ENCODE assay signal across 8 mouse cellular contexts in genomic region chr13:113869212-113870205, GRCm38 (mm10).
A peak's percentile ranks its signal among the peaks of the same experiment; 100 is the strongest.
DNase-seq lines count a peak whose midpoint lies in the region; ATAC-seq and TF ChIP-seq lines count a peak whose summit lies in the region.

No protein-coding gene starts in this region.

- H3K4me3 ChIP-seq in MEL (ENCODE audit: control insufficient read depth in 1 of 2, insufficient read depth in 1 of 2, low read depth in 2 of 2, low read length in 2 of 2) = peak overlapping the region in 1 of 2 experiments; percentile 50; a peak in 1 of 4 replicates
- H3K4me3 ChIP-seq in liver, embryonic 15.5 days (replicated peaks) = no peak overlapping the region
- no peak overlapping the region for H3K4me3 ChIP-seq in neural tube, embryonic 13.5 days

- no peaks in the 10 kb centered on the region for H3K79me2 ChIP-seq in MEL (ENCODE audit: control insufficient read depth, insufficient read depth, low read length, poor library complexity)

- no peaks in the 10 kb centered on the region for H3K9me3 ChIP-seq in MEL (replicated peaks; ENCODE audit: insufficient read depth, low read length)
- H3K9me3 ChIP-seq in liver, embryonic 15.5 days (replicated peaks) = no peaks in the 10 kb centered on the region
- no peaks in the 10 kb centered on the region for H3K9me3 ChIP-seq in neural tube, embryonic 13.5 days

- TF ChIP-seq POLR2A in MEL (IDR thresholded peaks at IDR 0.05; ENCODE audit: control insufficient read depth in 1 of 2, insufficient read depth in 1 of 2, low read depth in 1 of 2, low read length in 2 of 2, poor library complexity in 1 of 2) = no peak

- peak overlapping the region; percentile 43 for H3K9ac ChIP-seq in MEL (ENCODE audit: control insufficient read depth, low read depth, low read length, poor library complexity, severe bottlenecking)
- no peak overlapping the region for H3K9ac ChIP-seq in liver, embryonic 15.5 days
- H3K9ac ChIP-seq in neural tube, embryonic 13.5 days = no peak overlapping the region

- no peaks in the 10 kb centered on the region for H3K27me3 ChIP-seq in MEL (ENCODE audit: control insufficient read depth in 1 of 2, insufficient read depth in 2 of 2, low read length in 2 of 2)
- no peaks in the 10 kb centered on the region for H3K27me3 ChIP-seq in liver, embryonic 15.5 days
- H3K27me3 ChIP-seq in neural tube, embryonic 13.5 days = no peaks in the 10 kb centered on the region

- peaks cover 7 to 11% of the 10 kb centered on the region in 2 experiments for H3K4me1 ChIP-seq in MEL (ENCODE audit: control insufficient read depth in 1 of 2, insufficient read depth in 2 of 2, low read length in 2 of 2)
- peaks cover 29% of the 10 kb centered on the region for H3K4me1 ChIP-seq in liver, embryonic 15.5 days (replicated peaks)
- H3K4me1 ChIP-seq in neural tube, embryonic 13.5 days (replicated peaks) = no peaks in the 10 kb centered on the region

- TF ChIP-seq EP300 in MEL (IDR thresholded peaks at IDR 0.05; ENCODE audit: low read depth in 1 of 2, low read length in 2 of 2) = 0 out of 4 replicates have a peak, but pooled peaks of 1 of the 2 experiments have one; percentile 25

- DNase-seq in CD4-positive helper T cell, adult 2 months (ENCODE audit: low read depth, low spot score) = peak; percentile 74
- peak; percentile 87 for DNase-seq in MEL (ENCODE audit: low read depth, low spot score)
- peak; percentile 60 to 70 for DNase-seq in cerebellum, postnatal 36 days
- DNase-seq in gastrocnemius, postnatal 10 days = peak; percentile 79
- peak; percentile 33 for DNase-seq in yolk sac, embryonic 10.5 days (ENCODE audit: low spot score)

- H3K27ac ChIP-seq in MEL (ENCODE audit: control insufficient read depth, low read depth, low read length) = peak overlapping the region; percentile 78
- no peak overlapping the region; the same call in 1 of the 2 replicates for H3K27ac ChIP-seq in liver, embryonic 15.5 days (replicated peaks)
- no peak overlapping the region for H3K27ac ChIP-seq in neural tube, embryonic 13.5 days (replicated peaks)

- peaks cover 0 to 11% of the 10 kb centered on the region in 2 experiments; a peak in 2 of 4 replicates for H3K36me3 ChIP-seq in MEL (ENCODE audit: control insufficient read depth in 1 of 2, insufficient read depth in 2 of 2, low read length in 2 of 2)
- H3K36me3 ChIP-seq in liver, embryonic 15.5 days (replicated peaks) = no peaks in the 10 kb centered on the region
- no peaks in the 10 kb centered on the region for H3K36me3 ChIP-seq in neural tube, embryonic 13.5 days

- ATAC-seq in inflammation-experienced regulatory T-cells, adult 6 months = peak; percentile 71
- ATAC-seq in liver, embryonic 15.5 days (ENCODE audit: insufficient read depth) = no peak
- 0 out of 2 replicates have a peak, but pooled peaks have one; percentile 42 for ATAC-seq in neural tube, embryonic 13.5 days (ENCODE audit: low read depth)

- whole genome bisulfite sequencing in liver, embryonic 15.5 days (ENCODE audit: insufficient replicate concordance) = 45% methylated on average over 20 of the region's 20 CpGs
- 77% methylated on average over 20 of the region's 20 CpGs for WGBS in neural tube, embryonic 13.5 days

- H3K4me2 ChIP-seq in liver, embryonic 15.5 days = peak overlapping the region; percentile 18
- H3K4me2 ChIP-seq in neural tube, embryonic 13.5 days = no peak overlapping the region

- peak; percentile 64 for TF ChIP-seq RAD21 in MEL (IDR thresholded peaks at IDR 0.05; ENCODE audit: low read depth, low read length)

- peak; percentile 74 to 90 (median 87) for TF ChIP-seq CTCF in MEL (IDR thresholded peaks at IDR 0.05 in 2 of 3, conservative IDR thresholded peaks at IDR 0.05 in 1 of 3; ENCODE audit: control insufficient read depth in 1 of 3, insufficient read depth in 1 of 3, low read depth in 2 of 3, low read length in 3 of 3, poor library complexity in 1 of 3, severe bottlenecking in 1 of 3)

TF ChIP-seq in MEL, 35 proteins besides CTCF, POLR2A, EP300 and RAD21:
- TF ChIP-seq TCF12 (IDR thresholded peaks at IDR 0.05; ENCODE audit: low read depth, low read length) = 0 out of 2 replicates have a peak, but pooled peaks have one; percentile 22
- peak; percentile 85 for TF ChIP-seq SMC3 (IDR thresholded peaks at IDR 0.05; ENCODE audit: low read depth, low read length)
- peak; percentile 61 for TF ChIP-seq ZC3H11A (IDR thresholded peaks at IDR 0.05; ENCODE audit: low read depth, low read length)
- no peak for TF ChIP-seq UBTF (IDR thresholded peaks at IDR 0.05; ENCODE audit: borderline replicate concordance, insufficient read depth, low read depth, low read length)
- peak; percentile 28; the same call in 1 of the 2 replicates for TF ChIP-seq ELF1 (IDR thresholded peaks at IDR 0.05; ENCODE audit: low read depth, low read length)
- TF ChIP-seq ZKSCAN1 (IDR thresholded peaks at IDR 0.05; ENCODE audit: low read depth, low read length) = no peak
TF ChIP-seq in MEL: peak in this region for 4.

Comparison
In these comparisons a context has a peak if more than half of its experiments do, and no peak if none do; other contexts are left out.
1. DNase-seq: peak in every context shown above with its lines; median percentile 87 in MEL; 79 in gastrocnemius, postnatal 10 days; 74 in CD4-positive helper T cell, adult 2 months; 65 in cerebellum, postnatal 36 days; 33 in yolk sac, embryonic 10.5 days.